Mouse (Mus musculus): ENCODE data around the gene Shisa8. TPM values are rescaled to one million over a fixed set of nuclear protein-coding genes. Genes with fewer than 3 reads are reported as not detected.
A peak's percentile ranks its signal among the peaks of the same experiment; 100 is the strongest.

Shisa8 gene
- total RNA-seq, 1 experiment from 2014 or later = 0.58 TPM

- no peak for ATAC-seq (ENCODE audit: extremely low read depth, insufficient number of reproducible peaks, low FRiP score, poor library complexity, severe bottlenecking)
Observed at GRCm38 (mm10) chr15:82208307-82208706, 4.3 kb downstream of the Shisa8 start.

GRCm38 (mm10) chr15:82207504-82208219 is 5.0 kb downstream of the Shisa8 start:
- ATAC-seq (ENCODE audit: extremely low read depth, insufficient number of reproducible peaks, low FRiP score, poor library complexity, severe bottlenecking) = no peak

GRCm38 (mm10) chr15:82207105-82207459 is 5.5 kb downstream of the Shisa8 start:
- no peak for ATAC-seq (ENCODE audit: extremely low read depth, insufficient number of reproducible peaks, low FRiP score, poor library complexity, severe bottlenecking)

DNA sequence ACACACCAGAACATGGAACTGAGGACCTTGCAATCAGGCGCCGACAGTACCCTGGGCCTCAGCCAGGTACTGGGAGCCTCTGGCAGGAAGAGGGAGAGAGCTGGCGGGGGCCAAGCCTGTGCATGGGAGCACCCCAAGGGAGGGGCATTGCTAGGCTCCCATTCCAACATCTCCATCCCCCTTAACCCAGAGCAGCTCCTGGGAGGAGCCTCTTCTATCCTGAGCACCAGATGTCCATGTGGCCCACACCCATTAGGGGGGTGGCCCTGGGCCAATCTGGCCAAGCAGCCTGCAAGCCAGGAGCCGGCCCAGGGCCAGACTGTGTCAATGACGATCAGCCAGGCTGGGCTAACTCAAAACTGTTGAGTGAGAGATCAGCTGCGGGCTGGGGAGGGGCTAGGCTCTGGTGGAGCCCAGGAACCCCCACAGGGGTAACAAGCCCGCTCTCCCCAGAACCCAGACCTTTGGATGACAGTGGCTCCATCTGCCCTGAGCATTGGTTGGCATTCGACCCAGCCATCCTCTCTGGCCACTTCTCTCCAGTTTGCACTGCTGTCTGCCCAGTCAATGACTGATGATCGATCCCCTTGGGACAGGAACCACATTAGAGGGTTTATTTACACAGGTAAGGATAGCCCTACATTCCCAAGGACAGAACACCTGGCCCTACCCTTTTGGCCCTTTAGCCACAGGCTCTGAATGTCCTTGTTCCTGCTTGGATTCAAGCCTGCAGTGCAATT is 6.1 kb downstream of the Shisa8 start:
- ATAC-seq (ENCODE audit: extremely low read depth, insufficient number of reproducible peaks, low FRiP score, poor library complexity, severe bottlenecking) = no peak

- ATAC-seq (ENCODE audit: extremely low read depth, insufficient number of reproducible peaks, low FRiP score, poor library complexity, severe bottlenecking) = no peak
Observed at GRCm38 (mm10) chr15:82204680-82205371, 7.8 kb downstream of the Shisa8 start.

GRCm38 (mm10) chr15:82203611-82204351 is 8.8 kb downstream of the Shisa8 start:
- ATAC-seq (ENCODE audit: extremely low read depth, insufficient number of reproducible peaks, low FRiP score, poor library complexity, severe bottlenecking) = no peak

GRCm38 (mm10) chr15:82203090-82203489 is 9.5 kb downstream of the Shisa8 start:
- ATAC-seq (ENCODE audit: extremely low read depth, insufficient number of reproducible peaks, low FRiP score, poor library complexity, severe bottlenecking) = no peak

DNA sequence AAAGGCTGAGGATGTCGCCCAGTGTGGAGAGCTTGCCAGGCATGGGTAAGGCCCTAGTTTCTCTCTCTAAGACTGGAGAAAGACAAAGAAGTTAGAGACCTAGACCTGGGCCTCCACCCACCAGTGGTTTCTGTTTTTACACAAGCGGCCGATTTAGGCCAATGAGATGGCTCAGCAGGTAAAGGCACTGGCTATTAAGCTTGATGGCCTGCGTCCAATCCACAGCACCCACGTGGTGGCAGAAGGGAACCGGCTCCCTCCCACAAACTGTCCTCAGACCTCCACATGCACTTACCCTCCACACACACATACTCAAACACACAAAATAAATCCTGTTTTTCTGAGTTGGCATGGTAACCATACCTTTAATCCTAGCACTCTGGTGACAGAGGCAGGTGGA is 10.5 kb downstream of the Shisa8 start:
- no peak for ATAC-seq (ENCODE audit: extremely low read depth, insufficient number of reproducible peaks, low FRiP score, poor library complexity, severe bottlenecking)

- ATAC-seq (ENCODE audit: extremely low read depth, insufficient number of reproducible peaks, low FRiP score, poor library complexity, severe bottlenecking) = no peak
Observed at GRCm38 (mm10) chr15:82199546-82199945, 13.1 kb downstream of the Shisa8 start.

GRCm38 (mm10) chr15:82198342-82198741 is 14.3 kb downstream of the Shisa8 start:
- ATAC-seq (ENCODE audit: extremely low read depth, insufficient number of reproducible peaks, low FRiP score, poor library complexity, severe bottlenecking) = no peak

DNA sequence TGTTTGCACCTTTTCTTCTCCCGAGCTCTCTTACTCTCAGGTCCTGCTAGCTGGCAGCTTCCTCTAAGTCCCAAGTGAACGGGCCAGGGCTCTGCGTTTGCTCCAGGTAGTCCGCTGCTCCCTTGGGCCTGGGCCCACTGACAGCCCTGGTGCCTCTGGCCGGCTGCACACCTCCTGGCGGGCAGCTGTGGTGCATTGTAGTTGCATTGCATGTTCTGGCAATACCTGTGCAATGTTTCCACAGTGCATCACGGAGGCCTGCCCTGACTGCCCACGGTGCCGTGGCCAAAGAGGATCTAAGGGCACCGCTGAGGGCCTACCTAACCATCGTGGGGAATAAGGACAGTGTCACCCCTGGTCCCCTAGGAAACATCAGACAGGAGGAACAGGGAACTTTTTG is 14.7 kb downstream of the Shisa8 start:
- no peak for ATAC-seq (ENCODE audit: extremely low read depth, insufficient number of reproducible peaks, low FRiP score, poor library complexity, severe bottlenecking)

GRCm38 (mm10) chr15:82197246-82197750 is 15.3 kb downstream of the Shisa8 start:
- ATAC-seq (ENCODE audit: extremely low read depth, insufficient number of reproducible peaks, low FRiP score, poor library complexity, severe bottlenecking) = no peak

- ATAC-seq (ENCODE audit: extremely low read depth, insufficient number of reproducible peaks, low FRiP score, poor library complexity, severe bottlenecking) = no peak
Observed at GRCm38 (mm10) chr15:82196300-82196699, 16.3 kb downstream of the Shisa8 start.

DNA sequence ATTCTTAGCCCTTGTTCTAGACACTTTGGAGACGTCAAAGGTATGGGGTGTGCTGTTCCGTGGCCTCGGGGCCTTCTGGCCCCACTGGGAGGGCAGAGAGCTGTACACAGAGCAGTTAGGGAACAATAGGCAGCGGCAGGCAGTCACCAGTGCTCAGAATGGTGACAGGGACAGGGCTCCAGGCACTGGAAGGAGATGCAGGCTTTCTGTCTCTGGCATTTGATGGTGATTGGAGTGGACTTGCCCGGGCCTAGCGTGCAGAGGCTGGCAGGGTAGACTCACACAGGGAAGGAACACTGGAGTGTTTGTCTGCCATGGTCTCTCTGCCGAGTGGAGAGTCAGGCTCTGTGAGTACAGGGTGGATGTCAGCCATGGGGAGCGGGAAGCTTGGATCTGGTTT is 20.0 kb downstream of the Shisa8 start:
- no peak for ATAC-seq (ENCODE audit: extremely low read depth, insufficient number of reproducible peaks, low FRiP score, poor library complexity, severe bottlenecking)

- peak; percentile 22; the same call in 1 of the 2 replicates for ATAC-seq (ENCODE audit: extremely low read depth, insufficient number of reproducible peaks, low FRiP score, poor library complexity, severe bottlenecking)
Observed at GRCm38 (mm10) chr15:82188481-82189240, 24.0 kb downstream of the Shisa8 start.

DNA sequence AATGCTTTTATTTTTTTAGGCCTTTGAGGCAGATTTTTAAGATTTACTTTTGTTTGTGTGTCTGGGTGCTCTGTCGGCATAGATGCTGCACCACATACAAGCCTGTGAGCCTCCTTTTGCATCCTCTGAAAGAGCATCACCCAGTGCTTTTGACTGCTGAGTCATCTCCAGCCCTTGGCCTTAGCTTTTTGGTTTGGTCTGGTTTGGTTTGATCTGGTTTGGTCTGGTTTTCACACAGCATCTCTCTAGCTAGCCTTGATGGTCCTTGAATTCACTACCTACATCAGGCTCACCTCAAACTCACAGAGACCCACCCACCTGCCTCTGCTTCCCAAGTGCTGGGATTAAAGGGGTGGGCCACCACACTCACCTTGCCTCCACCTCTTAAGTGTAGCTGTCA is 24.7 kb downstream of the Shisa8 start:
- ATAC-seq (ENCODE audit: extremely low read depth, insufficient number of reproducible peaks, low FRiP score, poor library complexity, severe bottlenecking) = no peak

- no peak for ATAC-seq (ENCODE audit: extremely low read depth, insufficient number of reproducible peaks, low FRiP score, poor library complexity, severe bottlenecking)
Observed at GRCm38 (mm10) chr15:82187401-82187800, 25.2 kb downstream of the Shisa8 start.

DNA sequence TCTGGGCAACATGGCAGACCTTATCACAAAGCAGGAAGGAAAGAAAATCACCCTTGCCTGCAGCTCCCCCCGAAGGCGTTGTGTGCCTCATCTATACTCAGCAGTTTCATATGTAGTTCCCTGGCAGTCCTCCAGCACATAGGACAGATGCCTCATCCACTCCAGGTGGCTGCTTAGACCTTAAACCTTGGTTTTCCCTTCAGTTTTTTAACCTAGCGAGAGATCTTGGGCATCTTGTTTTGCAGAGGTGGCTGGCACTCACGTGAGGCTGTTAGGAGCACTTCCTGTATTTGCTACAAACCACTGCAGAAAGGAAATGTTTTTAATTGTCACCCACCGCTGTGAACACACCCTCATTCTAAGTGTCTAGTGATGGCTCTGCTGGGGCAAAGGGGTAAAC is 25.7 kb downstream of the Shisa8 start:
- peak; percentile 71 for ATAC-seq (ENCODE audit: extremely low read depth, insufficient number of reproducible peaks, low FRiP score, poor library complexity, severe bottlenecking)
